Mouse (Mus musculus): ENCODE results near the gene Gm47955. TPM values are rescaled to one million over a fixed set of nuclear protein-coding genes. Genes with fewer than 3 reads are reported as not detected.

The Gm47955 gene
- not detected in 2 replicates for polyA plus RNA-seq (2015; fragmentation: Nextera tagmentation; extraction: Ambion mirVana)

GRCm38 (mm10) chr1:82959870-82960385 is at the start of gene Gm47955:
TSS of gene Gm47955 (plus strand) at chr1:82960286.

DNA sequence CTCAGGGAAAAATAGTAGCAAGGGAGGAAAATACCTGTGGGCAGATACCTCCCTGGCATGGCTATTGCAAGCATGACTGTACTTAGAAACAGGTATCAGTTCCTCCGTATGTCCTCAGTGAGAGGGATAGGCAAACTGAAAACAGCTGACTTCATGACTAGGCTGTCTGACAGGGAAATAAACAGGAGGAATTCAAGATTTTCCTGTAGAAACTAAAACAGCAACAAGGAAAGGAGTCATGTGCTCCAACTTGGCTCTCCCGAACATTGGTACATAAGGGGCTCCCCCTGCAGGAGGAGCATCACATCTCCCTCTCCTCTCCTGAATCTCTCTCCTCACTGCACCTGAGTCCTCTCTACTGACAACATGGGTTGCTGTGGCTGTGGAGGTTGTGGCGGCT is 47.1 kb upstream of the Gm47955 start, which contains the start of gene A030005L19Rik:
A030005L19Rik (plus strand) TSS at position 301 of the 400 bp plus-strand sequence.

DNA sequence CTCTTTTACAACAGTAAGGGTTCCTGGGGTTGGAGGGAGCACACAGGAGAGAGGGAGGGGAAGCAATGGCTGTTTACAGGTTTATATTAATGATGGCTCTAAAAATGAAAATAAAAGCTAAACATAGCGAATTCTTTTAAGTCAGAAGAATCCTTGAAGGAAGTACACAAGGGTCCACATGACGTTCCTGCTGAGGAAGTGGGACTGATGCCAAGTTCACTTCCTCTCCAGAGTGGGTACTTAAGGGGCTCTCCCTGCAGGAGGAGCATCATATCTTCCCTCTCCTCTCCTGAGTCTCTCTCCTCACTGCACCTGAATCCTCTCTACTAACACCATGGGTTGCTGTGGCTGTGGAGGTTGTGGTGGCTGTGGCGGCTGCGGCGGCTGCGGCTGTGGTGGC is 35.4 kb upstream of the Gm47955 start, which contains the start of gene A030014E15Rik:
A030014E15Rik (plus strand) TSS at position 268 of the 400 bp plus-strand sequence.

GRCm38 (mm10) chr1:82931326-82931725 is 28.8 kb upstream of the Gm47955 start, which contains the start of gene Gm6217:
TSS of gene Gm6217 (minus strand) at chr1:82931399.

GRCm38 (mm10) chr1:82943295-82943694 is 16.8 kb upstream of the Gm47955 start, which contains the start of gene A030003K21Rik:
TSS of gene A030003K21Rik (minus strand) at chr1:82943388.

GRCm38 (mm10) chr1:82955913-82956312 is 4.2 kb upstream of the Gm47955 start, which contains the start of gene Gm7544:
TSS of gene Gm7544 (minus strand) at chr1:82956013.

GRCm38 (mm10) chr1:83000306-83000705 is 40.2 kb downstream of the Gm47955 start, which contains the start of gene Gm47959:
TSS of gene Gm47959 (plus strand) at chr1:83000548.

Other genes starting within 250 kb of the Gm47955 start
- 208 and 210 TPM in 2 replicates for gene Mff, start 235.4 kb upstream of the Gm47955 start, polyA plus RNA-seq (2015; fragmentation: Nextera tagmentation; extraction: Ambion mirVana)
- not detected in 2 replicates for gene Tm4sf20, start 191.8 kb upstream of the Gm47955 start, polyA plus RNA-seq (2015; fragmentation: Nextera tagmentation; extraction: Ambion mirVana)
- not detected in 2 replicates for gene Gm47791, start 189.0 kb upstream of the Gm47955 start, polyA plus RNA-seq (2015; fragmentation: Nextera tagmentation; extraction: Ambion mirVana)
- 12.4 and 14.5 TPM in 2 replicates for gene Agfg1, start 120.8 kb upstream of the Gm47955 start, polyA plus RNA-seq (2015; fragmentation: Nextera tagmentation; extraction: Ambion mirVana)
- gene A030005L19Rik, start 47.0 kb upstream of the Gm47955 start, polyA plus RNA-seq (2015; fragmentation: Nextera tagmentation; extraction: Ambion mirVana) = not detected in 2 replicates
- gene A030014E15Rik, start 35.4 kb upstream of the Gm47955 start, polyA plus RNA-seq (2015; fragmentation: Nextera tagmentation; extraction: Ambion mirVana) = not detected in 2 replicates
- not detected in 2 replicates for gene Gm6217, start 28.9 kb upstream of the Gm47955 start, polyA plus RNA-seq (2015; fragmentation: Nextera tagmentation; extraction: Ambion mirVana)
- gene A030003K21Rik, start 16.9 kb upstream of the Gm47955 start, polyA plus RNA-seq (2015; fragmentation: Nextera tagmentation; extraction: Ambion mirVana) = not detected in 2 replicates
- gene Gm7544, start 4.3 kb upstream of the Gm47955 start, polyA plus RNA-seq (2015; fragmentation: Nextera tagmentation; extraction: Ambion mirVana) = not detected in 2 replicates
- gene Gm47959, start 40.3 kb downstream of the Gm47955 start, polyA plus RNA-seq (2015; fragmentation: Nextera tagmentation; extraction: Ambion mirVana) = not detected in 2 replicates
- 0.16 and 0.41 TPM in 2 replicates for gene Slc19a3, start 78.2 kb downstream of the Gm47955 start, polyA plus RNA-seq (2015; fragmentation: Nextera tagmentation; extraction: Ambion mirVana)
- gene Krtap28-10, start 82.2 kb downstream of the Gm47955 start, polyA plus RNA-seq (2015; fragmentation: Nextera tagmentation; extraction: Ambion mirVana) = not detected in 2 replicates
- not detected in 2 replicates for gene Gm47969, start 84.6 kb downstream of the Gm47955 start, polyA plus RNA-seq (2015; fragmentation: Nextera tagmentation; extraction: Ambion mirVana)
- gene A030005K14Rik, start 99.1 kb downstream of the Gm47955 start, polyA plus RNA-seq (2015; fragmentation: Nextera tagmentation; extraction: Ambion mirVana) = not detected in 2 replicates
- gene Krtap28-13, start 100.6 kb downstream of the Gm47955 start, polyA plus RNA-seq (2015; fragmentation: Nextera tagmentation; extraction: Ambion mirVana) = 0.13 TPM in 1 of 2 replicates, not detected in the other
- not detected in 2 replicates for gene Ccl20, start 156.5 kb downstream of the Gm47955 start, polyA plus RNA-seq (2015; fragmentation: Nextera tagmentation; extraction: Ambion mirVana)
- not detected in 2 replicates for gene Daw1, start 199.5 kb downstream of the Gm47955 start, polyA plus RNA-seq (2015; fragmentation: Nextera tagmentation; extraction: Ambion mirVana)